Comparison of ENCODE assay signal across 16 mouse cellular contexts in genomic region chr5:80005470-80005869, GRCm38 (mm10).
"Had no signal": no experiment of that assay in that cellular context is flagged by ENCODE, and none has a peak within 500 bp of the region (broad histone marks: within the 10 kb centered on the region; RNA-seq: fewer than 3 reads in every experiment).

No protein-coding gene starts in this region.

- ATAC-seq: hindbrain, postnatal 0 days; intestine, embryonic 16.5 days; liver, embryonic 12.5 days had no signal

- DNase-seq: gastrocnemius, postnatal 14 days; gastrocnemius, postnatal 36 days; heart, adult 11 months; heart, adult 2 months; heart, postnatal 14 days; heart, postnatal 36 days; kidney, adult 11 months; kidney, adult 2 months; kidney, adult 9 months; kidney, postnatal 14 days; kidney, postnatal 36 days; layer of hippocampus, postnatal 36 days; left cerebral cortex, postnatal 4 days had no signal
